Mouse (Mus musculus) MEL (cell line): Measurements from ENCODE around the gene Gm29427.

Experiments used
- BHLHE40 ChIP-seq: IDR thresholded peaks from 2 replicates; pipeline ENCODE4 v1.6.1; 2012; ENCODE audit warnings: low read depth, mild to moderate bottlenecking, inconsistent platforms, low read length, improper control_type of control experiment, borderline replicate concordance
- CTCF ChIP-seq, 3 experiments: IDR thresholded peaks in 2 of 3; conservative IDR thresholded peaks in 1 of 3; 2 replicates each; pipeline ENCODE4 v1.5.1; 2011 to 2012; ENCODE audit warnings: low read length in 3 of 3, low read depth in 2 of 3, mild to moderate bottlenecking in 2 of 3, improper control_type of control experiment in 1 of 3, inconsistent platforms in 1 of 3, mixed read lengths in 1 of 3, moderate library complexity in 1 of 3; ENCODE audit not compliant: control insufficient read depth in 1 of 3, insufficient read depth in 1 of 3, poor library complexity in 1 of 3, severe bottlenecking in 1 of 3
- ETS1 ChIP-seq: IDR thresholded peaks from 2 replicates; pipeline ENCODE4 v1.6.1; 2012; ENCODE audit warnings: low read depth, mild to moderate bottlenecking, inconsistent platforms, low read length, improper control_type of control experiment, moderate library complexity
- GATA1 ChIP-seq: IDR thresholded peaks from 2 replicates; pipeline ENCODE4 v1.6.1; 2011; ENCODE audit warnings: low read depth, low read length, improper control_type of control experiment
- MAX ChIP-seq: IDR thresholded peaks from 2 replicates; pipeline ENCODE4 v1.6.1; 2011; ENCODE audit warnings: low read length, improper control_type of control experiment
- MAZ ChIP-seq: IDR thresholded peaks from 2 replicates; pipeline ENCODE4 v1.6.1; 2012; ENCODE audit warnings: low read depth, mild to moderate bottlenecking, inconsistent platforms, low read length, improper control_type of control experiment
- MYB ChIP-seq: IDR thresholded peaks from 2 replicates; pipeline ENCODE4 v1.6.1; 2011; ENCODE audit warnings: mild to moderate bottlenecking, low read depth, low read length, improper control_type of control experiment
- NELFE ChIP-seq: IDR thresholded peaks from 2 replicates; pipeline ENCODE4 v1.6.1; 2011; ENCODE audit warnings: low read depth, low read length, improper control_type of control experiment
- POLR2A ChIP-seq, 2 experiments: IDR thresholded peaks; 2 replicates each; pipeline ENCODE4 v1.6.1; 2011 to 2012; ENCODE audit warnings: low read length in 2 of 2, mild to moderate bottlenecking in 2 of 2, control low read depth in 1 of 2, improper control_type of control experiment in 1 of 2, low read depth in 1 of 2, moderate library complexity in 1 of 2; ENCODE audit not compliant: control insufficient read depth in 1 of 2, insufficient read depth in 1 of 2, poor library complexity in 1 of 2
- RAD21 ChIP-seq: IDR thresholded peaks from 2 replicates; pipeline ENCODE4 v1.6.1; 2011; ENCODE audit warnings: mild to moderate bottlenecking, low read depth, low read length, improper control_type of control experiment
- RCOR1 ChIP-seq: IDR thresholded peaks from 2 replicates; pipeline ENCODE4 v1.6.1; 2012; ENCODE audit warnings: low read depth, mild to moderate bottlenecking, inconsistent platforms, low read length, improper control_type of control experiment
- TBP ChIP-seq: IDR thresholded peaks from 2 replicates; pipeline ENCODE4 v1.8.0; 2011; ENCODE audit warnings: low read depth, low read length, improper control_type of control experiment
- TCF12 ChIP-seq: IDR thresholded peaks from 2 replicates; pipeline ENCODE4 v1.6.1; 2014; ENCODE audit warnings: low read depth, mild to moderate bottlenecking, inconsistent platforms, low read length, improper control_type of control experiment, moderate library complexity
- USF1 ChIP-seq: IDR thresholded peaks from 2 replicates; pipeline ENCODE4 v1.6.1; 2014; ENCODE audit warnings: low read depth, mild to moderate bottlenecking, inconsistent platforms, low read length, improper control_type of control experiment, moderate library complexity

- TF ChIP-seq POLR2A (IDR thresholded peaks at IDR 0.05; ENCODE audit: control insufficient read depth in 1 of 2, insufficient read depth in 1 of 2, low read depth in 1 of 2, low read length in 2 of 2, poor library complexity in 1 of 2) (no peak), CTCF (IDR thresholded peaks at IDR 0.05 in 2 of 3, conservative IDR thresholded peaks at IDR 0.05 in 1 of 3; ENCODE audit: control insufficient read depth in 1 of 3, insufficient read depth in 1 of 3, low read depth in 2 of 3, low read length in 3 of 3, poor library complexity in 1 of 3, severe bottlenecking in 1 of 3) (no peak), TBP (no peak), RCOR1 (no peak), RAD21 (no peak), NELFE (no peak), BHLHE40 (no peak), MAZ (no peak), GATA1 (no peak), ETS1 (no peak), MYB (no peak), MAX (no peak), USF1 (no peak), TCF12 (no peak)
These were observed 71.5 kb downstream of the Gm29427 start for GRCm38 (mm10) chr1:130644103-130644502.
